Mouse (Mus musculus): ENCODE results near the gene Cnnm2. TPM values are rescaled to one million over a fixed set of nuclear protein-coding genes. Genes with fewer than 3 reads are reported as not detected.

The Cnnm2 gene
- polyA plus RNA-seq, 1 experiment from 2014 or later, result 3.8 TPM

DNA sequence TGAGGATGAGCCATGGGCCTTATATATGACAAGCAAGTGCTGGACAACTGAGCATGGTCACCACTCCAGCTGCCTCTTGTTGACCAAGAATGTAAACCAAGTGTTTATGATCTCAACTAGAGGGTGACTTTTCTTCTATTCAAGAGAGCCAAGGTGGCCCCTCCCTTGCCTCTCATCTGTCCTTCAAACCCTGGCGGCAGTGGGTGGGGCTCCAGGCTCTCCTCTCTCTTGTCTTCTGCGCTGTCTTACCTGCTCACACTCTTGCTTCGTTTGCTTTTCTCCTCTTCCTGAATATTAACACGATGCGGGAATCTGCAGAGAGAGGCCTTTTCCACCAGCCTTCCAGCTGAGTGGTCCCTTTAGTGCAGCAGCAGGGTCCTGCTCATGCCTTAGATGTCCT lies 22.6 kb downstream of the Cnnm2 start:
- H3K4me3 ChIP-seq (replicated peaks; ENCODE audit: low read length), result no peak overlapping the region
- H3K27ac ChIP-seq (ENCODE audit: low read length), result no peak overlapping the region
- 75% methylated on average over 5 of the region's 5 CpGs for WGBS
- no peaks in the 10 kb centered on the region for H3K27me3 ChIP-seq (replicated peaks; ENCODE audit: control insufficient read depth, insufficient read depth, low read length)
- no peaks in the 10 kb centered on the region for H3K4me1 ChIP-seq (replicated peaks; ENCODE audit: control insufficient read depth, insufficient read depth, low read length)
- ATAC-seq, result no peak
- H3K9ac ChIP-seq (replicated peaks; ENCODE audit: low read depth, low read length), result no peak overlapping the region
- H3K9me3 ChIP-seq (ENCODE audit: control insufficient read depth, low read length), result no peaks in the 10 kb centered on the region
- H3K4me2 ChIP-seq (ENCODE audit: low read length), result no peak overlapping the region
- no peaks in the 10 kb centered on the region for H3K36me3 ChIP-seq (ENCODE audit: control insufficient read depth, insufficient read depth)

DNA sequence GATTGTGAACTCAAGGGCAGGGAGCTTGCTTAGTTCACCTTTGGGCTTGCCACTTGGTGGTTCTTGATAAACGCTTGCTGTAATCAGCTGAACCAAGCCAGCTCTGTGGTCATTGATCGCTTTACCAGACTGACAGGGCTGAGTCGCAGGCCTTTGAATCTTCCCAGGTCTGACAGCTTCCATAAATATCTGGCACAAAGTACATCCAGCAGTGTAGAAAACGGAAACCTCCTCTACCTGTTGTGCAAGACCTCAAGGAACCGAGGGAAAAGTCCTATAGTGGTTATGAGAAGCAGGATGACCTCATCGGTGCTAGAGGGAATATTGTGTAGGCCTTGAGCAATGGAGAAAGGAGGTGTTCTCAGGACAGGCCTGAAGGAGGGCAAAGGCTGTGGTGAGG lies 23.1 kb downstream of the Cnnm2 start:
- 91% methylated on average over 6 of the region's 6 CpGs for WGBS
- no peaks in the 10 kb centered on the region for H3K27me3 ChIP-seq (replicated peaks; ENCODE audit: control insufficient read depth, insufficient read depth, low read length)

DNA sequence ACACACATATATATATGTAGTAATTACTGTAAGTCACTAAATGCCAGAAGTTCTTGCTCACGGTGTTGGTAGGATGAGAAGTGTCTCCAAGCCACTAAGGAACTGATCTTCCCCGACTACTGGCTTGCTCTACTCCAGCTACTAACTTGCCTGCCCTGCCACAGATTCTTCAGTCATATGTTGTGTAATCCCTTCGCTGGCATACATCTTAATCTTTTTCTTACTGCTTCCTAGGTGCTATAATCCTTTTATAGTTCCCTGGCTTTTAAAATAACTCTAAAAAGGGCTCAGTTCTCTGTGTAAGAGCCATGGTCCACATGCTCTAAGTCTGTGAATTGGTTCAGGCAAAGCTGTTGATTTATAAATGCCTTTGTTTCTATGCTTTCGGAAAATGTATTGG lies 24.2 kb downstream of the Cnnm2 start:
- Histone ChIP-seq H3K4me2 (ENCODE audit: low read length) (no peak overlapping the region), H3K4me1 (replicated peaks; ENCODE audit: control insufficient read depth, insufficient read depth, low read length) (no peaks in the 10 kb centered on the region), H3K27ac (ENCODE audit: low read length) (no peak overlapping the region), H3K36me3 (ENCODE audit: control insufficient read depth, insufficient read depth) (no peaks in the 10 kb centered on the region), H3K27me3 (replicated peaks; ENCODE audit: control insufficient read depth, insufficient read depth, low read length) (no peaks in the 10 kb centered on the region), H3K9ac (replicated peaks; ENCODE audit: low read depth, low read length) (no peak overlapping the region), H3K9me3 (ENCODE audit: control insufficient read depth, low read length) (no peaks in the 10 kb centered on the region), H3K4me3 (replicated peaks; ENCODE audit: low read length) (no peak overlapping the region)
- 76% methylated on average over 4 of the region's 4 CpGs for WGBS
- ATAC-seq, result no peak

More for the DNA sequence above, 23.1 kb downstream of the Cnnm2 start:
- no peaks in the 10 kb centered on the region for H3K9me3 ChIP-seq (ENCODE audit: control insufficient read depth, low read length)
- H3K36me3 ChIP-seq (ENCODE audit: control insufficient read depth, insufficient read depth), result no peaks in the 10 kb centered on the region
- no peak for ATAC-seq
- H3K9ac ChIP-seq (replicated peaks; ENCODE audit: low read depth, low read length), result no peak overlapping the region
- no peak overlapping the region for H3K27ac ChIP-seq (ENCODE audit: low read length)
- H3K4me3 ChIP-seq (replicated peaks; ENCODE audit: low read length), result no peak overlapping the region
- H3K4me1 ChIP-seq (replicated peaks; ENCODE audit: control insufficient read depth, insufficient read depth, low read length), result no peaks in the 10 kb centered on the region
- H3K4me2 ChIP-seq (ENCODE audit: low read length), result no peak overlapping the region

DNA sequence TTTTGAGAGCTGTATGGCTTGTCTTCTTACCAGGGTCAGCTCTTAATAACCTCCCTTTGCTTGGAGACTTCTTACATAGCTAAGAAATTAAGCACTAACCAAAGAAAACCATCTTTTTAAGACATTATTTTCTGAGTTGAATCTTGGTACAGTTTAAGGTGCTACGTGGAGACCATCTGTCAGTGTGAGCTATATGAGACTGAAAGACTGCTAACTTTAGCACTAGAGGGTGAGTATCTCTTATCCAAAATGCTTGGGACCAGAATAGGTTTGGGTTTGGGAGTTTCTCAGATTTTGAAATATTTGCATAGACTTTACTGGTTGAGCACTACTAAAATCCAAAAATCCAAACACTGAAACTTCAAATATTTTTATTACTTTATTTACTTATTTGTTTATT lies 28.4 kb downstream of the Cnnm2 start:
- ATAC-seq, result no peak
- Histone ChIP-seq H3K27ac (ENCODE audit: low read length) (no peak overlapping the region), H3K9ac (replicated peaks; ENCODE audit: low read depth, low read length) (no peak overlapping the region), H3K9me3 (ENCODE audit: control insufficient read depth, low read length) (no peaks in the 10 kb centered on the region), H3K4me1 (replicated peaks; ENCODE audit: control insufficient read depth, insufficient read depth, low read length) (no peaks in the 10 kb centered on the region), H3K4me3 (replicated peaks; ENCODE audit: low read length) (no peak overlapping the region), H3K36me3 (ENCODE audit: control insufficient read depth, insufficient read depth) (no peaks in the 10 kb centered on the region), H3K27me3 (replicated peaks; ENCODE audit: control insufficient read depth, insufficient read depth, low read length) (no peaks in the 10 kb centered on the region), H3K4me2 (ENCODE audit: low read length) (no peak overlapping the region)
- WGBS, result 84% methylated on average over 1 of the region's 1 CpGs

- WGBS, result 91% methylated on average over 7 of the region's 7 CpGs
- H3K36me3 ChIP-seq (ENCODE audit: control insufficient read depth, insufficient read depth), result no peaks in the 10 kb centered on the region
- no peak for ATAC-seq
- no peak overlapping the region for H3K27ac ChIP-seq (ENCODE audit: low read length)
- H3K4me1 ChIP-seq (replicated peaks; ENCODE audit: control insufficient read depth, insufficient read depth, low read length), result no peaks in the 10 kb centered on the region
- H3K9ac ChIP-seq (replicated peaks; ENCODE audit: low read depth, low read length), result no peak overlapping the region
- H3K27me3 ChIP-seq (replicated peaks; ENCODE audit: control insufficient read depth, insufficient read depth, low read length), result no peaks in the 10 kb centered on the region
- H3K4me2 ChIP-seq (ENCODE audit: low read length), result no peak overlapping the region
- H3K9me3 ChIP-seq (ENCODE audit: control insufficient read depth, low read length), result no peaks in the 10 kb centered on the region
- no peak overlapping the region for H3K4me3 ChIP-seq (replicated peaks; ENCODE audit: low read length)
Measured at GRCm38 (mm10) chr19:46791360-46791759, 30.0 kb downstream of the Cnnm2 start.

DNA sequence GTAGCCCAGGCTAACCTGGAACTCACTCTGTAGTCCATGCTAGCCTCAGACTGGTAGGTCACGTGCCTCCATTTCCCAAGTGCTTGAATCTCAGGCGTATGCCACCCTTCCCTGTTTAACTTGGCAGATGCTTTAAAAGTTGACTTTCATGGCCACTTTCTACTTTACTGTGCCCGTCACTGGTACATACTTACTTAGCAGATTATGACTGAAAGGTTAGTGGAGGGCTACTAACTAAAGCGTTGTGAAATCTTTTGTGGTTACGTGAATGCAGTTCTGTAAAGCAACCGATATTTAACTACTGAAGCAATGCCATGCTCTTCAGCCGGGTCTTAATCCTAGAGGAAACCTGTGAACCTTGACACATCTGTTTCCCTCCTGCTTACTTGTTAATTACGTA lies 30.5 kb downstream of the Cnnm2 start:
- no peaks in the 10 kb centered on the region for H3K4me1 ChIP-seq (replicated peaks; ENCODE audit: control insufficient read depth, insufficient read depth, low read length)
- no peak overlapping the region for H3K27ac ChIP-seq (ENCODE audit: low read length)
- WGBS, result 72% methylated on average over 8 of the region's 8 CpGs
- no peaks in the 10 kb centered on the region for H3K9me3 ChIP-seq (ENCODE audit: control insufficient read depth, low read length)
- no peaks in the 10 kb centered on the region for H3K27me3 ChIP-seq (replicated peaks; ENCODE audit: control insufficient read depth, insufficient read depth, low read length)
- no peak overlapping the region for H3K4me2 ChIP-seq (ENCODE audit: low read length)
- ATAC-seq, result no peak
- no peak overlapping the region for H3K9ac ChIP-seq (replicated peaks; ENCODE audit: low read depth, low read length)
- no peaks in the 10 kb centered on the region for H3K36me3 ChIP-seq (ENCODE audit: control insufficient read depth, insufficient read depth)
- no peak overlapping the region for H3K4me3 ChIP-seq (replicated peaks; ENCODE audit: low read length)

GRCm38 (mm10) chr19:46792480-46792879 lies 31.1 kb downstream of the Cnnm2 start:
- WGBS, result 89% methylated on average over 3 of the region's 3 CpGs
- Histone ChIP-seq H3K4me3 (replicated peaks; ENCODE audit: low read length) (no peak overlapping the region), H3K36me3 (ENCODE audit: control insufficient read depth, insufficient read depth) (no peaks in the 10 kb centered on the region), H3K9me3 (ENCODE audit: control insufficient read depth, low read length) (no peaks in the 10 kb centered on the region), H3K4me1 (replicated peaks; ENCODE audit: control insufficient read depth, insufficient read depth, low read length) (no peaks in the 10 kb centered on the region), H3K27me3 (replicated peaks; ENCODE audit: control insufficient read depth, insufficient read depth, low read length) (no peaks in the 10 kb centered on the region), H3K9ac (replicated peaks; ENCODE audit: low read depth, low read length) (no peak overlapping the region), H3K27ac (ENCODE audit: low read length) (no peak overlapping the region), H3K4me2 (ENCODE audit: low read length) (no peak overlapping the region)
- ATAC-seq, result no peak

GRCm38 (mm10) chr19:46794181-46794580 lies 32.8 kb downstream of the Cnnm2 start:
- Histone ChIP-seq H3K27ac (ENCODE audit: low read length) (no peak overlapping the region), H3K36me3 (ENCODE audit: control insufficient read depth, insufficient read depth) (no peaks in the 10 kb centered on the region), H3K9ac (replicated peaks; ENCODE audit: low read depth, low read length) (no peak overlapping the region), H3K27me3 (replicated peaks; ENCODE audit: control insufficient read depth, insufficient read depth, low read length) (no peaks in the 10 kb centered on the region), H3K9me3 (ENCODE audit: control insufficient read depth, low read length) (no peaks in the 10 kb centered on the region), H3K4me3 (replicated peaks; ENCODE audit: low read length) (no peak overlapping the region), H3K4me1 (replicated peaks; ENCODE audit: control insufficient read depth, insufficient read depth, low read length) (no peaks in the 10 kb centered on the region), H3K4me2 (ENCODE audit: low read length) (no peak overlapping the region)
- ATAC-seq, result no peak
- WGBS, result 68% methylated on average over 8 of the region's 8 CpGs

DNA sequence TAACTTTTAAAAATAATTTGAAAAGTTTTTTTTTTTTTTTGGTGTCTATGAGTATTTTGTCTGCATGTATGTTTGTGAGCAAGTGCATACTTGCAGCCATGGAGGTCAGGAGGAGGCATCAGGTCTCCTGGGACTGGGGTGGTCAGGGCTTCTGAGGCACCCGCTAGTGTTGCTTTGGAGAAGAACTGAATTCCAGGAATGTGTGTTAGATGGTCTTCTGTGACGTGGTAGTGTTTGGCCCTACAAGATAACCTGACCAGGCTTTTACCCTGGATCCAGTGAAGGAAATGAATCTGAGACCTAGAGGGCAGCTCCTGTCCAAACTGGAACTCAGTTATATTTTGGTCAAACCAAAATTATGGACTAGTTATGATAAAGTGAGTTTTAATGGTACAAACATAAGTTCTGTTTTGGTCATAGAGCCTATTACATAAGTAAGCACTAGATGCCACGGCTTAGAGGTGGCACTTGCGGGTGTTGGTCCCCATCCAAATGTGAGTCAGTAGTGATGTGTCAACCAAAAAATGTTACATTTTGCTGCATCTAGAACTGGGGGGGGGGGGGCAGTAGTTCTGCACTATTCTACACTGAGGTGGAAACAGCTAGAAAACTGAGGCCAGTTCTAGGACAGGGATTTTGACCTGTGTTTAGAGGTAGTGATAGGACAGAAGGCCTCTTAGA lies 38.6 kb downstream of the Cnnm2 start:
- no peak for ATAC-seq
- 94% methylated on average over 4 of the region's 4 CpGs for WGBS

DNA sequence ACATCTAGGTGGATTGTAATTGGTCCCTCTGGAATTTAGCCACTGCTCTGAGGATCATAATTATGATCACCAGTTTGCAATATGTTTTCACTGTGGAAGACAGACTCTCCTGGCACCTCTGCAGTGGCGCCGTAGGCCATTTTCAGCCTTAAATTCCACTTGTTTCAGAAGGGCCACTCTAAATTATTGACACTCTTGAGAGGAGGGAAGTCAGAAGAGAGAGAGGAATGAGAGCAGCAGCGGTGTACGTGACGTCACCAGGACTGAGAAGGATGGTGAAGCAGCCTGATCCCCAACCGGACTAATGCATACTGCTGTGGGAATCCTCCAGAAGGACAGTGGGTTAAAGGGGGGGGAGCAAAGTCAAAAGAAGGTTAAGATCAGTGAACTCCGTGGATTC lies 40.1 kb downstream of the Cnnm2 start:
- no peak overlapping the region for H3K4me3 ChIP-seq (replicated peaks; ENCODE audit: low read length)
- no peaks in the 10 kb centered on the region for H3K9me3 ChIP-seq (ENCODE audit: control insufficient read depth, low read length)
- no peaks in the 10 kb centered on the region for H3K27me3 ChIP-seq (replicated peaks; ENCODE audit: control insufficient read depth, insufficient read depth, low read length)
- H3K9ac ChIP-seq (replicated peaks; ENCODE audit: low read depth, low read length), result no peak overlapping the region
- H3K4me2 ChIP-seq (ENCODE audit: low read length), result no peak overlapping the region
- H3K4me1 ChIP-seq (replicated peaks; ENCODE audit: control insufficient read depth, insufficient read depth, low read length), result no peaks in the 10 kb centered on the region
- no peak for ATAC-seq
- WGBS, result 92% methylated on average over 7 of the region's 7 CpGs
- no peak overlapping the region for H3K27ac ChIP-seq (ENCODE audit: low read length)
- no peaks in the 10 kb centered on the region for H3K36me3 ChIP-seq (ENCODE audit: control insufficient read depth, insufficient read depth)

More for the DNA sequence above, 38.6 kb downstream of the Cnnm2 start:
- H3K27me3 ChIP-seq (replicated peaks; ENCODE audit: control insufficient read depth, insufficient read depth, low read length), result no peaks in the 10 kb centered on the region
- H3K4me3 ChIP-seq (replicated peaks; ENCODE audit: low read length), result no peak overlapping the region
- no peaks in the 10 kb centered on the region for H3K4me1 ChIP-seq (replicated peaks; ENCODE audit: control insufficient read depth, insufficient read depth, low read length)
- H3K36me3 ChIP-seq (ENCODE audit: control insufficient read depth, insufficient read depth), result no peaks in the 10 kb centered on the region
- no peaks in the 10 kb centered on the region for H3K9me3 ChIP-seq (ENCODE audit: control insufficient read depth, low read length)
- H3K9ac ChIP-seq (replicated peaks; ENCODE audit: low read depth, low read length), result no peak overlapping the region
- H3K27ac ChIP-seq (ENCODE audit: low read length), result no peak overlapping the region
- no peak overlapping the region for H3K4me2 ChIP-seq (ENCODE audit: low read length)
